7 mouse cellular contexts compared by ENCODE assay signal in genomic region chr4:154160538-154161390, GRCm38 (mm10). TPM values are rescaled to one million over a fixed set of nuclear protein-coding genes. Genes with fewer than 3 reads are reported as not detected.
DNase-seq lines count a peak whose midpoint lies in the region; ATAC-seq lines count a peak whose summit lies in the region.

Tprgl (minus strand) TSS chr4:154160666.

- peak within 1 kb of the TSS; percentile 77 for H3K4me2 ChIP-seq in embryonic facial prominence, embryonic 11.5 days (ENCODE audit: low read depth, low read length)
- H3K4me2 ChIP-seq in midbrain, embryonic 13.5 days (replicated peaks) = peak within 1 kb of the TSS; percentile 93

- H3K36me3 ChIP-seq in embryonic facial prominence, embryonic 11.5 days (replicated peaks; ENCODE audit: control insufficient read depth, insufficient read depth, low read depth, low read length) = peaks cover 2% of the 10 kb centered on the region
- peaks cover 32% of the 10 kb centered on the region for H3K36me3 ChIP-seq in limb, embryonic 10.5 days
- peaks cover 31% of the 10 kb centered on the region for H3K36me3 ChIP-seq in midbrain, embryonic 13.5 days

- peak within 1 kb of the TSS; percentile 3; the same call in 1 of the 2 replicates for H3K27ac ChIP-seq in embryonic facial prominence, embryonic 11.5 days (replicated peaks; ENCODE audit: low read depth, low read length)
- peak within 1 kb of the TSS; percentile 85 for H3K27ac ChIP-seq in limb, embryonic 10.5 days
- H3K27ac ChIP-seq in midbrain, embryonic 13.5 days = peak within 1 kb of the TSS; percentile 75

- ATAC-seq in embryonic facial prominence, embryonic 11.5 days (replicated peaks; ENCODE audit: insufficient number of reproducible peaks, low FRiP score, low TSS enrichment, low read depth) = peak; percentile 93
- ATAC-seq in granulocyte monocyte progenitor cell, adult 5-6 weeks (replicated peaks; ENCODE audit: poor library complexity, severe bottlenecking) = peak; percentile 82
- ATAC-seq in midbrain, embryonic 13.5 days = peak; percentile 98

- peak; percentile 98 for DNase-seq in adrenal gland, postnatal 14 days
- peak; percentile 97 for DNase-seq in embryonic facial prominence, embryonic 11.5 days (ENCODE audit: low spot score)
- DNase-seq in kidney, adult 11 months = peak; percentile 97
- peak; percentile 97 for DNase-seq in limb, embryonic 10.5 days (ENCODE audit: low spot score)
- peak; percentile 98 for DNase-seq in spleen, adult 12 weeks (ENCODE audit: low spot score)

- H3K27me3 ChIP-seq in embryonic facial prominence, embryonic 11.5 days (ENCODE audit: control insufficient read depth, insufficient read depth, low read length) = no peaks in the 10 kb centered on the region
- H3K27me3 ChIP-seq in limb, embryonic 10.5 days (ENCODE audit: low read depth, poor library complexity, severe bottlenecking) = no peaks in the 10 kb centered on the region
- no peaks in the 10 kb centered on the region for H3K27me3 ChIP-seq in midbrain, embryonic 13.5 days

- H3K4me3 ChIP-seq in embryonic facial prominence, embryonic 11.5 days (ENCODE audit: low read depth, low read length) = peak within 1 kb of the TSS; percentile 76
- H3K4me3 ChIP-seq in limb, embryonic 10.5 days = peak within 1 kb of the TSS; percentile 99
- H3K4me3 ChIP-seq in midbrain, embryonic 13.5 days (replicated peaks) = peak within 1 kb of the TSS; percentile 92

- peak within 1 kb of the TSS; percentile 68 for H3K9ac ChIP-seq in embryonic facial prominence, embryonic 11.5 days (replicated peaks; ENCODE audit: low read length)
- peak within 1 kb of the TSS; percentile 83 for H3K9ac ChIP-seq in midbrain, embryonic 13.5 days (replicated peaks)

- WGBS in embryonic facial prominence, embryonic 11.5 days = under 1% methylated on average over 69 of the region's 75 CpGs
- WGBS in limb, embryonic 10.5 days = under 1% methylated on average over 75 of the region's 75 CpGs
- 2% methylated on average over 62 of the region's 75 CpGs for WGBS in midbrain, embryonic 13.5 days

- no peaks in the 10 kb centered on the region for H3K9me3 ChIP-seq in embryonic facial prominence, embryonic 11.5 days (replicated peaks; ENCODE audit: control insufficient read depth, low read length)
- H3K9me3 ChIP-seq in limb, embryonic 10.5 days (replicated peaks) = no peaks in the 10 kb centered on the region
- no peaks in the 10 kb centered on the region for H3K9me3 ChIP-seq in midbrain, embryonic 13.5 days

- H3K4me1 ChIP-seq in embryonic facial prominence, embryonic 11.5 days (ENCODE audit: control insufficient read depth, insufficient read depth, low read length) = no peaks in the 10 kb centered on the region
- H3K4me1 ChIP-seq in limb, embryonic 10.5 days = peaks cover 25% of the 10 kb centered on the region
- H3K4me1 ChIP-seq in midbrain, embryonic 13.5 days (replicated peaks) = peaks cover 23% of the 10 kb centered on the region

RNA-seq across cellular contexts. Expression of gene Tprgl, which starts in this region (rescaled TPM):
- total RNA-seq in adrenal gland, postnatal 14 days (2021) = 125 and 132 TPM in 2 replicates
- polyA plus RNA-seq in embryonic facial prominence, embryonic 11.5 days (2014; fragmentation: Nextera tagmentation; extraction: Ambion mirVana) = 117 and 134 TPM in 2 replicates
- total RNA-seq in granulocyte monocyte progenitor cell, adult 5-6 weeks (2014; fragmentation: Nextera tagmentation) = 44.9 and 52.5 TPM in 2 replicates
- total RNA-seq in granulocyte monocyte progenitor cell, adult 5-6 weeks (2017) = 28.9 and 29.8 TPM in 2 replicates
- polyA plus RNA-seq in limb, embryonic 10.5 days (2016; fragmentation: Nextera tagmentation; extraction: Ambion mirVana) = 100 and 102 TPM in 2 replicates
- 161 and 173 TPM in 2 replicates for polyA plus RNA-seq in midbrain, embryonic 13.5 days (2015; fragmentation: Nextera tagmentation; extraction: Ambion mirVana)

Comparison
In these comparisons a context has a peak if more than half of its experiments do, and no peak if none do; other contexts are left out.
1. Peak in every context shown above with its lines: DNase-seq, ATAC-seq, H3K4me3 ChIP-seq and H3K27ac ChIP-seq.
2. H3K27ac ChIP-seq: peak in every context shown above with its lines; median percentile 85 in limb, embryonic 10.5 days; 75 in midbrain, embryonic 13.5 days; 3 in embryonic facial prominence, embryonic 11.5 days.